Mouse (Mus musculus): ENCODE data around the gene Atg9a. TPM values are rescaled to one million over a fixed set of nuclear protein-coding genes. Genes with fewer than 3 reads are reported as not detected.
A peak's percentile ranks its signal among the peaks of the same experiment; 100 is the strongest.

Gene Atg9a
- polyA plus RNA-seq, 1 experiment: 39.2 TPM

- no peak for TF ChIP-seq CTCF (IDR thresholded peaks at IDR 0.05; ENCODE audit: control insufficient read depth, insufficient read depth, low read length)
- no peak for TF ChIP-seq POLR2A (IDR thresholded peaks at IDR 0.05; ENCODE audit: borderline replicate concordance, control insufficient read depth, low read depth, low read length)
- H3K4me3 ChIP-seq (replicated peaks; ENCODE audit: control insufficient read depth, low read depth, low read length): no peak overlapping the region
- H3K27ac ChIP-seq (ENCODE audit: control insufficient read depth, insufficient read depth, low read depth, low read length, poor library complexity): peak overlapping the region; percentile 75
- no peaks in the 10 kb centered on the region; the same call in 1 of the 2 replicates for H3K4me1 ChIP-seq (ENCODE audit: control insufficient read depth, insufficient read depth, low read length)
- WGBS: 63% methylated on average over 3 of the region's 3 CpGs
Observed at GRCm38 (mm10) chr1:75136730-75137129, 55.3 kb downstream of the Atg9a start.

GRCm38 (mm10) chr1:75136293-75136692 is 55.7 kb downstream of the Atg9a start:
- Histone ChIP-seq H3K4me3 (replicated peaks; ENCODE audit: control insufficient read depth, low read depth, low read length) (no peak overlapping the region), H3K4me1 (ENCODE audit: control insufficient read depth, insufficient read depth, low read length) (no peaks in the 10 kb centered on the region; the same call in 1 of the 2 replicates), H3K27ac (ENCODE audit: control insufficient read depth, insufficient read depth, low read depth, low read length, poor library complexity) (peak overlapping the region; percentile 75)
- 71% methylated on average over 6 of the region's 6 CpGs for WGBS
- TF ChIP-seq POLR2A (IDR thresholded peaks at IDR 0.05; ENCODE audit: borderline replicate concordance, control insufficient read depth, low read depth, low read length) (no peak), CTCF (IDR thresholded peaks at IDR 0.05; ENCODE audit: control insufficient read depth, insufficient read depth, low read length) (no peak)

DNA sequence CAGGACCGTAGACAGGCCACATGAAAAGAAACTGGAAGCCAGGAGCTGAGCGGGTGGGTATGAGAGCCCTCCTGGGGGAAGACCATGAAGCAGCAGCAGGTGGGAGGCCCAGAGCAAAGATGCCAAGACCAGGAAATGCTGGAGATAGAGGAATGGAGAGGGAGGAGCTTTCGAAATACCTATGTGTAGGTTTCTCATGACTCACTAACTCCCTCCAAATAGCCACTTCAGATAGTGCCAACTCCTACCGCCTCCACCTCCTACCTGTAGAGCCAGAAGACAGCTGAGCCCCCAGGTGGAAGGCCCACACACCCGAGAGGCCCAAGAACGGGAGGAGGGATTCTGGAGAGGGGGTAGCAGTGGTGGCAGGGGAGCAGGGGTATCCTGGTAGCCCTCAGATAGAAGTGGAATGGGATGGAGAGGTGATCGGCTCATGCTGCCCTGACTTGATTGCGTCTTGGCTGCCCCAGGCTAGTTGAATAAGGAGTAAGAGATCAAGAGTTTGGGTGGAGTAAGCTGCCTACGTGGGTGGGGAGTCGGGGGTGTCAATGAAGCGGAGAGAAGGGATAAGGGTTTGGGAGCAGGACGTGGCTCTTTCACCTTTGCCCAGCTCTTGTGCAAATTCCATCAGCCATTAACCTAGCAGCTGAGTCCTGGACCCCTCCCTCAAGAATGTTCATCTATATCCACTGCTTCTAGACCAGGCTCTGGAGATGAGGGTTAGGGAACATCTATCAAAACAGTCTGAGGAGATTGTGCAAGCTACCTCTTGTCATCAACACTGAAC is 58.4 kb downstream of the Atg9a start, which contains the start of gene Slc23a3:
Gene Slc23a3 (minus strand): TSS at position 470 of the 787 bp plus-strand sequence.
- Histone ChIP-seq H3K27ac (ENCODE audit: control insufficient read depth, insufficient read depth, low read depth, low read length, poor library complexity) (no peak within 1 kb of the TSS), H3K4me1 (ENCODE audit: control insufficient read depth, insufficient read depth, low read length) (no peaks in the 10 kb centered on the region; the same call in 1 of the 2 replicates), H3K4me3 (replicated peaks; ENCODE audit: control insufficient read depth, low read depth, low read length) (no peak within 1 kb of the TSS)
- WGBS: 74% methylated on average over 12 of the region's 12 CpGs
- TF ChIP-seq POLR2A (IDR thresholded peaks at IDR 0.05; ENCODE audit: borderline replicate concordance, control insufficient read depth, low read depth, low read length) (no peak), CTCF (IDR thresholded peaks at IDR 0.05; ENCODE audit: control insufficient read depth, insufficient read depth, low read length) (no peak)

Other genes with a start within 250 kb of the Atg9a start
- 0.82 TPM in 1 of 2 replicates, not detected in the other for gene Ihh, start 240.5 kb downstream of the Atg9a start, polyA plus RNA-seq (2011; ENCODE audit: insufficient read depth, insufficient read length, low replicate concordance, missing spikeins)
- 5.6 and 11.6 TPM in 2 replicates for gene Nhej1, start 67.0 kb downstream of the Atg9a start, polyA plus RNA-seq (2011; ENCODE audit: insufficient read depth, insufficient read length, low replicate concordance, missing spikeins)
- gene Slc23a3, start 58.3 kb downstream of the Atg9a start, polyA plus RNA-seq (2011; ENCODE audit: insufficient read depth, insufficient read length, low replicate concordance, missing spikeins): 1.7 TPM in 1 of 2 replicates, not detected in the other
- gene Cnppd1, start 49.5 kb downstream of the Atg9a start, polyA plus RNA-seq (2011; ENCODE audit: insufficient read depth, insufficient read length, low replicate concordance, missing spikeins): 55.3 and 100 TPM in 2 replicates
- 71.5 and 92.9 TPM in 2 replicates for gene Retreg2, start 49.4 kb downstream of the Atg9a start, polyA plus RNA-seq (2011; ENCODE audit: insufficient read depth, insufficient read length, low replicate concordance, missing spikeins)
- 28.5 and 49.8 TPM in 2 replicates for gene Zfand2b, start 23.6 kb downstream of the Atg9a start, polyA plus RNA-seq (2011; ENCODE audit: insufficient read depth, insufficient read length, low replicate concordance, missing spikeins)
- 151 and 182 TPM in 2 replicates for gene Abcb6, start 11.8 kb downstream of the Atg9a start, polyA plus RNA-seq (2011; ENCODE audit: insufficient read depth, insufficient read length, low replicate concordance, missing spikeins)
- 16.6 and 27.7 TPM in 2 replicates for gene Ankzf1, start within 50 bp of the Atg9a start, polyA plus RNA-seq (2011; ENCODE audit: insufficient read depth, insufficient read length, low replicate concordance, missing spikeins)
- 23.0 and 43.6 TPM in 2 replicates for gene Glb1l, start 18.6 kb upstream of the Atg9a start, polyA plus RNA-seq (2011; ENCODE audit: insufficient read depth, insufficient read length, low replicate concordance, missing spikeins)
- gene Stk16, start 18.6 kb upstream of the Atg9a start, polyA plus RNA-seq (2011; ENCODE audit: insufficient read depth, insufficient read length, low replicate concordance, missing spikeins): 74.2 and 168 TPM in 2 replicates
- gene Tuba4a, start 27.7 kb upstream of the Atg9a start, polyA plus RNA-seq (2011; ENCODE audit: insufficient read depth, insufficient read length, low replicate concordance, missing spikeins): 422 and 591 TPM in 2 replicates
- not detected in 2 replicates for gene A630095N17Rik, start 39.9 kb upstream of the Atg9a start, polyA plus RNA-seq (2011; ENCODE audit: insufficient read depth, insufficient read length, low replicate concordance, missing spikeins)
- gene Dnajb2, start 44.2 kb upstream of the Atg9a start, polyA plus RNA-seq (2011; ENCODE audit: insufficient read depth, insufficient read length, low replicate concordance, missing spikeins): 85.8 and 119 TPM in 2 replicates
- gene Ptprn, start 72.3 kb upstream of the Atg9a start, polyA plus RNA-seq (2011; ENCODE audit: insufficient read depth, insufficient read length, low replicate concordance, missing spikeins): 1.4 and 4.2 TPM in 2 replicates
- gene Resp18, start 86.2 kb upstream of the Atg9a start, polyA plus RNA-seq (2011; ENCODE audit: insufficient read depth, insufficient read length, low replicate concordance, missing spikeins): not detected in 2 replicates
- gene Dnpep, start 125.8 kb upstream of the Atg9a start, polyA plus RNA-seq (2011; ENCODE audit: insufficient read depth, insufficient read length, low replicate concordance, missing spikeins): 9.2 and 21.3 TPM in 2 replicates
- gene Des, start 168.1 kb upstream of the Atg9a start, polyA plus RNA-seq (2011; ENCODE audit: insufficient read depth, insufficient read length, low replicate concordance, missing spikeins): 2.1 and 8.8 TPM in 2 replicates
- 18.1 TPM in 2 replicates for gene Speg, start 183.1 kb upstream of the Atg9a start, polyA plus RNA-seq (2011; ENCODE audit: insufficient read depth, insufficient read length, low replicate concordance, missing spikeins)
- gene Gmppa, start 243.7 kb upstream of the Atg9a start, polyA plus RNA-seq (2011; ENCODE audit: insufficient read depth, insufficient read length, low replicate concordance, missing spikeins): 21.8 and 53.9 TPM in 2 replicates